Mouse (Mus musculus): ENCODE measurements around the gene Pou5f1. TPM values are rescaled to one million over a fixed set of nuclear protein-coding genes. Genes with fewer than 3 reads are reported as not detected.

The Pou5f1 gene
- polyA plus RNA-seq, 1 experiment from 2014 or later = not detected

DNA sequence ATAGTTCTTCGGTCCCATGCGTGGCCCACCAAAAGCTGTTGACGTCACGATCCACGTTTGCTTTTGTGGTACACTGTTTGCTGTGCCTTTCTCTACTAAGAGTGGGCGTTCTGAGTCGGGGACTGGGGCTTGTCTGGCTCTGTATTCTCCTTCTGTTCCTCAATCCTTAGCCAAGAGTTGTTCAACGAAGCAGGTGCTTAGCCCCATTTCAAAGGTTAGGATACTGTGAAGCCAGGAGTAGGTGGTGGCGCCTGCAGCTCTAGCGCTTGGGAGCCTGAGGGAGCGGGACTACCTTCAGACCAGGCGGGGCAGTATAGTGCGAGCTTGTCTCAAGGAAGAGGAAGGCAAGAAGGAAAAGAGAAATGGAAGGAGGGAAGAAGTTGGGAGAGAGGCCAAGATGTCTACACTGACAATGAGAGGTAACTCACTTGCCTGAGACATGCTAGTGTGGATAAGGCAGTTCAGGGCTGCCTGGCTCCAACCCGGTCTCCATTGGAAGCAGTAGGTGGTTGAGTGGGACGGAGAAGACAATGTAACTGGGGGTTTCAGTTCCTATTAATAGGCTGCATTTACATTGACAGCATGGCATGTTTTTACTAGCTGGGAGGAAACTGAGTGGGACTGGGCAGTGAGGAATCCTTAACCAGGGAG lies 37.1 kb downstream of the Pou5f1 start:
- DNase-seq (ENCODE audit: low spot score) (no peak), ATAC-seq (ENCODE audit: low FRiP score, low TSS enrichment) (no peak)
- H3K27ac ChIP-seq (replicated peaks) = 0 out of 2 replicates have a peak overlapping the region, but pooled peaks have one; percentile 8
- no peaks in the 10 kb centered on the region for H3K36me3 ChIP-seq (ENCODE audit: control insufficient read depth, insufficient read depth, low read length)
- no peak overlapping the region for H3K9ac ChIP-seq (ENCODE audit: low read length)
- no peaks in the 10 kb centered on the region for H3K4me1 ChIP-seq (replicated peaks; ENCODE audit: control insufficient read depth, insufficient read depth)
- no peaks in the 10 kb centered on the region for H3K9me3 ChIP-seq (ENCODE audit: control insufficient read depth, low read length)
- H3K27me3 ChIP-seq (ENCODE audit: control insufficient read depth, insufficient read depth, low read length) = no peaks in the 10 kb centered on the region
- WGBS = 75% methylated on average over 15 of the region's 15 CpGs
- H3K4me2 ChIP-seq (replicated peaks; ENCODE audit: low read depth) = no peak overlapping the region
- no peak overlapping the region for H3K4me3 ChIP-seq (ENCODE audit: low read depth, low read length)
- no peak for TF ChIP-seq CTCF (IDR thresholded peaks at IDR 0.05; ENCODE audit: low read depth)
- no peak for TF ChIP-seq EP300 (optimal IDR thresholded peaks at IDR 0.05)

GRCm38 (mm10) chr17:35543412-35543861 lies 37.6 kb downstream of the Pou5f1 start:
- no peaks in the 10 kb centered on the region for H3K4me1 ChIP-seq (replicated peaks; ENCODE audit: control insufficient read depth, insufficient read depth)
- WGBS = 51% methylated on average over 14 of the region's 14 CpGs
- no peak overlapping the region for H3K27ac ChIP-seq (replicated peaks)
- TF ChIP-seq EP300 (optimal IDR thresholded peaks at IDR 0.05) (no peak), CTCF (IDR thresholded peaks at IDR 0.05; ENCODE audit: low read depth) (no peak)
- H3K9ac ChIP-seq (ENCODE audit: low read length) = no peak overlapping the region
- no peaks in the 10 kb centered on the region for H3K9me3 ChIP-seq (ENCODE audit: control insufficient read depth, low read length)
- H3K36me3 ChIP-seq (ENCODE audit: control insufficient read depth, insufficient read depth, low read length) = no peaks in the 10 kb centered on the region
- DNase-seq (ENCODE audit: low spot score) (no peak), ATAC-seq (ENCODE audit: low FRiP score, low TSS enrichment) (no peak)
- no peak overlapping the region for H3K4me3 ChIP-seq (ENCODE audit: low read depth, low read length)
- H3K4me2 ChIP-seq (replicated peaks; ENCODE audit: low read depth) = no peak overlapping the region
- no peaks in the 10 kb centered on the region for H3K27me3 ChIP-seq (ENCODE audit: control insufficient read depth, insufficient read depth, low read length)

GRCm38 (mm10) chr17:35544001-35544400 lies 38.2 kb downstream of the Pou5f1 start:
- 61% methylated on average over 6 of the region's 6 CpGs for WGBS
- DNase-seq (ENCODE audit: low spot score) (no peak), ATAC-seq (ENCODE audit: low FRiP score, low TSS enrichment) (no peak)
- Histone ChIP-seq H3K27me3 (ENCODE audit: control insufficient read depth, insufficient read depth, low read length) (no peaks in the 10 kb centered on the region), H3K4me2 (replicated peaks; ENCODE audit: low read depth) (no peak overlapping the region), H3K36me3 (ENCODE audit: control insufficient read depth, insufficient read depth, low read length) (no peaks in the 10 kb centered on the region), H3K27ac (replicated peaks) (no peak overlapping the region), H3K9me3 (ENCODE audit: control insufficient read depth, low read length) (no peaks in the 10 kb centered on the region), H3K9ac (ENCODE audit: low read length) (no peak overlapping the region), H3K4me3 (ENCODE audit: low read depth, low read length) (no peak overlapping the region), H3K4me1 (replicated peaks; ENCODE audit: control insufficient read depth, insufficient read depth) (no peaks in the 10 kb centered on the region)
- TF ChIP-seq EP300 (optimal IDR thresholded peaks at IDR 0.05) (no peak), CTCF (IDR thresholded peaks at IDR 0.05; ENCODE audit: low read depth) (no peak)

DNA sequence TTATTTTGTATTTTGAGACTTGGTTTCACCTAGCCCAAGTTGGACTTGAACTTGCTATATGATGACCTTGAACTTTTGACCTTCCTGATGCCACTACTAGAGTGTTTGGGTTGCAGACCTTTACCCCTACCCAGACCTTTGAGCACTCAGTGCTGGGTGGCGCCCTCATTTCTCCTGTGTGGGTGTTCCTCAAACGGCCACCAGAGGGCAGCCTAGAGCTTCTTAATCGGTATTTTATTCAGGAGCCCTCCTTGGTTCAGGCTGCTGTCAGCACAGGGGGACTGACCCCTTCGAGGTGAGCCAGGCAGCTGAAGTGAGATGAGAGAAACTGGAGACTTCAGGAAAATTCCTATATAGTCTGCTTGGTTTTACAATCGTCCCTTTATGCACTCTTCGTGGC lies 38.9 kb downstream of the Pou5f1 start:
- Histone ChIP-seq H3K27ac (replicated peaks) (no peak overlapping the region), H3K4me3 (ENCODE audit: low read depth, low read length) (no peak overlapping the region), H3K4me1 (replicated peaks; ENCODE audit: control insufficient read depth, insufficient read depth) (no peaks in the 10 kb centered on the region), H3K9me3 (ENCODE audit: control insufficient read depth, low read length) (no peaks in the 10 kb centered on the region), H3K4me2 (replicated peaks; ENCODE audit: low read depth) (no peak overlapping the region), H3K9ac (ENCODE audit: low read length) (no peak overlapping the region), H3K36me3 (ENCODE audit: control insufficient read depth, insufficient read depth, low read length) (no peaks in the 10 kb centered on the region), H3K27me3 (ENCODE audit: control insufficient read depth, insufficient read depth, low read length) (no peaks in the 10 kb centered on the region)
- 34% methylated on average over 6 of the region's 6 CpGs for WGBS
- DNase-seq (ENCODE audit: low spot score) (peak; percentile 58), ATAC-seq (ENCODE audit: low FRiP score, low TSS enrichment) (0 out of 2 replicates have a peak, but pooled peaks have one; percentile 27)
- no peak for TF ChIP-seq EP300 (optimal IDR thresholded peaks at IDR 0.05)
- TF ChIP-seq CTCF (IDR thresholded peaks at IDR 0.05; ENCODE audit: low read depth) = peak; percentile 87

GRCm38 (mm10) chr17:35547465-35547864 lies 41.6 kb downstream of the Pou5f1 start:
- H3K4me2 ChIP-seq (replicated peaks; ENCODE audit: low read depth) = no peak overlapping the region
- no peak overlapping the region for H3K9ac ChIP-seq (ENCODE audit: low read length)
- TF ChIP-seq CTCF (IDR thresholded peaks at IDR 0.05; ENCODE audit: low read depth) = 0 out of 2 replicates have a peak, but pooled peaks have one; percentile 10
- no peak for TF ChIP-seq EP300 (optimal IDR thresholded peaks at IDR 0.05)
- no peak overlapping the region for H3K4me3 ChIP-seq (ENCODE audit: low read depth, low read length)
- H3K27ac ChIP-seq (replicated peaks) = no peak overlapping the region
- H3K36me3 ChIP-seq (ENCODE audit: control insufficient read depth, insufficient read depth, low read length) = no peaks in the 10 kb centered on the region
- ATAC-seq (ENCODE audit: low FRiP score, low TSS enrichment) (no peak), DNase-seq (ENCODE audit: low spot score) (no peak)
- H3K27me3 ChIP-seq (ENCODE audit: control insufficient read depth, insufficient read depth, low read length) = no peaks in the 10 kb centered on the region
- 67% methylated on average over 1 of the region's 2 CpGs for WGBS
- no peaks in the 10 kb centered on the region for H3K9me3 ChIP-seq (ENCODE audit: control insufficient read depth, low read length)
- no peaks in the 10 kb centered on the region for H3K4me1 ChIP-seq (replicated peaks; ENCODE audit: control insufficient read depth, insufficient read depth)

- no peak for ATAC-seq (ENCODE audit: low FRiP score, low TSS enrichment)
- Histone ChIP-seq H3K4me1 (replicated peaks; ENCODE audit: control insufficient read depth, insufficient read depth) (no peaks in the 10 kb centered on the region), H3K27ac (replicated peaks) (peak overlapping the region; percentile 69; the same call in 1 of the 2 replicates), H3K9ac (ENCODE audit: low read length) (no peak overlapping the region), H3K4me2 (replicated peaks; ENCODE audit: low read depth) (no peak overlapping the region), H3K36me3 (ENCODE audit: control insufficient read depth, insufficient read depth, low read length) (no peaks in the 10 kb centered on the region), H3K4me3 (ENCODE audit: low read depth, low read length) (no peak overlapping the region), H3K27me3 (ENCODE audit: control insufficient read depth, insufficient read depth, low read length) (no peaks in the 10 kb centered on the region), H3K9me3 (ENCODE audit: control insufficient read depth, low read length) (no peaks in the 10 kb centered on the region)
- TF ChIP-seq CTCF (IDR thresholded peaks at IDR 0.05; ENCODE audit: low read depth) (no peak), EP300 (optimal IDR thresholded peaks at IDR 0.05) (no peak)
- DNase-seq (ENCODE audit: low spot score) = no peak
- WGBS = 25% methylated on average over 5 of the region's 5 CpGs
These were observed 42.8 kb downstream of the Pou5f1 start for GRCm38 (mm10) chr17:35548636-35549035.
